Mouse (Mus musculus) forebrain, embryonic 11.5 days (tissue): ENCODE measurements around the gene Mtor. TPM values are rescaled to one million over a fixed set of nuclear protein-coding genes. Genes with fewer than 3 reads are reported as not detected.

Source experiments
- ATAC-seq: fragments of 200-750 bp; cut with Nextera tagmentation; replicated peaks from 2 replicates; pipeline ENCODE4 v1.8.0; 2017; ENCODE audit warnings: moderate TSS enrichment; ENCODE audit not compliant: low FRiP score
- DNase-seq: peaks from one replicate; pipeline ENCODE4 v3.0.0-alpha.2; 2017; ENCODE audit warnings: low spot score
- H3K27ac ChIP-seq: fragments of 300-500 bp; sonication (generic); 2 replicates; pipeline ENCODE4 v1.5.1; 2014; ENCODE audit warnings: low read depth, low read length
- H3K27me3 ChIP-seq: fragments of 300-500 bp; sonication (generic); 2 replicates; pipeline ENCODE4 v1.6.1; 2014; ENCODE audit warnings: mild to moderate bottlenecking, low read length, mixed read lengths; ENCODE audit not compliant: control insufficient read depth, insufficient read depth
- H3K36me3 ChIP-seq: fragments of 300-500 bp; sonication (generic); 2 replicates; pipeline ENCODE4 v1.6.1; 2014; ENCODE audit warnings: mild to moderate bottlenecking, low read length, moderate library complexity, mixed read lengths; ENCODE audit not compliant: control insufficient read depth, insufficient read depth
- H3K4me1 ChIP-seq: fragments of 300-500 bp; sonication (generic); replicated peaks from 2 replicates; pipeline ENCODE4 v1.6.1; 2014; ENCODE audit warnings: low read length, mixed read lengths; ENCODE audit not compliant: control insufficient read depth, insufficient read depth
- H3K4me2 ChIP-seq: fragments of 300-500 bp; sonication (generic); 2 replicates; pipeline ENCODE4 v1.6.1; 2014; ENCODE audit warnings: low read depth, mild to moderate bottlenecking, low read length, moderate library complexity, mixed read lengths; ENCODE audit not compliant: severe bottlenecking
- H3K4me3 ChIP-seq: fragments of 300-500 bp; sonication (generic); 2 replicates; pipeline ENCODE4 v1.5.1; 2014; ENCODE audit warnings: low read depth, low read length
- H3K9ac ChIP-seq: fragments of 300-500 bp; sonication (generic); 2 replicates; pipeline ENCODE4 v1.6.1; 2014; ENCODE audit warnings: low read length
- H3K9me3 ChIP-seq: fragments of 300-500 bp; sonication (generic); 2 replicates; pipeline ENCODE4 v1.6.1; 2016; ENCODE audit warnings: low read length, mixed read lengths; ENCODE audit not compliant: control insufficient read depth
- WGBS: fragments of 180-500 bp; shearing (Covaris S2); extraction: QIAGEN DNeasy Blood & Tissue Kit; methylation state at CpG from one replicate; pipeline ENCODE4 v1.1.7; 2014; 5-methylcytosine and 5-hydroxymethylcytosine counted together
- polyA plus RNA-seq: library from polyadenylated mRNA; unstranded; fragments of >200 nt; fragmentation: Nextera tagmentation; extraction: Ambion mirVana; gene quantifications from 2 replicates; pipeline ENCODE4 v1.2.1, GENCODE M21; 2014

Gene Mtor
- polyA plus RNA-seq, 1 experiment from 2014 or later, result 37.6 TPM

GRCm38 (mm10) chr4:148508084-148508849, 59.9 kb downstream of the Mtor start:
- Histone ChIP-seq H3K4me3 (no peak overlapping the region), H3K4me2 (no peak overlapping the region), H3K9ac (no peak overlapping the region), H3K9me3 (no peaks in the 10 kb centered on the region), H3K27me3 (no peaks in the 10 kb centered on the region), H3K36me3 (peaks cover 4% of the 10 kb centered on the region), H3K4me1 (no peaks in the 10 kb centered on the region), H3K27ac (no peak overlapping the region)
- WGBS, result 96% methylated on average over 14 of the region's 14 CpGs
- no peak for DNase-seq
- ATAC-seq, result no peak

DNA sequence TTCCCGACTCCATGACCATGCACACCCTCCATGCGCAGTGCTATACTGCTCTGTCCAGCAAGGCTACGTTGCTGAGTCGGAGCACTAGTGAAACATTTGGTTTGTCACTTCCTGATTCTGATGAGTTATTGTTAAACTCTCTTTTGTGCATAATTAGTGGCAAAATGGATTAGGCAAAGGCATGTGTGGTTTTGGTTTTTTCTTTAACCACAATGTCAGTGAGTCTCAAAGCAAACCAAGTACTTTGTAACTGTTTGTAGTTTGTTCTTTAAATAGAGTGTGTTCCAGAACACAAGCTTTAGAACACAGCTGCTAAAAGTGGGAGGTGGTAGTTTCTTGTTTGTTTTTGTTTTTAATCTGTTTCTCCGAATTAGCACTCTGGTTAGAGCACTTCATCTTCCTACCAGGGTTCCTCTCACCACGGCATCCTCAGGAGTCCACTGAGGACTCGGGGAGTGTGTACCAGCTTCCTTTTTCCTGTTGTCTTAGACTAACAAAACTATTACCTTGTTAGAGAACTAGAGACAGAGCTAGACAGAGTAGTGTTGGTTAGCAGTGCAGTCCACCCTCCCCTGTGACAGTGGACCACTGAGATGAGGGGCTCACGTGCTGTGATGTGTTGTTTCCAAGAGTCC, 61.2 kb downstream of the Mtor start:
- no peaks in the 10 kb centered on the region for H3K9me3 ChIP-seq
- no peak overlapping the region for H3K27ac ChIP-seq
- H3K36me3 ChIP-seq, result peaks cover 4% of the 10 kb centered on the region
- H3K4me2 ChIP-seq, result no peak overlapping the region
- H3K4me1 ChIP-seq, result no peaks in the 10 kb centered on the region
- no peak for ATAC-seq
- no peak overlapping the region for H3K4me3 ChIP-seq
- no peaks in the 10 kb centered on the region for H3K27me3 ChIP-seq
- no peak overlapping the region for H3K9ac ChIP-seq
- no peak for DNase-seq
- WGBS, result 90% methylated on average over 8 of the region's 8 CpGs

DNA sequence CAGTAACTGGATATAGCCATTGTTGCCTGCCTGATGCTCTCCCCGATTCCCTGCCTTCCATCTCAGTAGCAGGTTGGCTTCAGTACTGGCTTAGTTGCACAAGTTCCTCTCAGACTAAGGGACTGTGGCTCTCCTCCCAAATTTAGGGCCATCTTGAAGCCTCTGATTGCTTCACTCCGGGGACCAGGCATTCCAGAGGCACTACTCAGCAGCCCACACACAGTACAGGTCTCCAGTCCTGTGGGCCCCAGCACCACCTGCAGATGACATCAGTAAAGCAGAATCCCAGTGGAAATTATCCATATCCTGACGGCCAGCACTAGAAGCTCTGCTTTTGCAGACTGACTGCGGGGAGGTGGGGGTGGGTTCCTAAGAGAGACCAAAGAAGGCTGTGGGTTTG, 62.3 kb downstream of the Mtor start:
- peaks cover 4% of the 10 kb centered on the region for H3K36me3 ChIP-seq
- no peak overlapping the region for H3K4me3 ChIP-seq
- no peaks in the 10 kb centered on the region for H3K9me3 ChIP-seq
- no peak overlapping the region for H3K9ac ChIP-seq
- H3K27ac ChIP-seq, result no peak overlapping the region
- DNase-seq (no peak), ATAC-seq (no peak)
- no peak overlapping the region for H3K4me2 ChIP-seq
- WGBS, result 91% methylated on average over 4 of the region's 4 CpGs
- no peaks in the 10 kb centered on the region for H3K27me3 ChIP-seq
- no peaks in the 10 kb centered on the region for H3K4me1 ChIP-seq

- DNase-seq (no peak), ATAC-seq (no peak)
- no peak overlapping the region for H3K4me2 ChIP-seq
- 94% methylated on average over 4 of the region's 4 CpGs for WGBS
- H3K9me3 ChIP-seq, result no peaks in the 10 kb centered on the region
- H3K4me1 ChIP-seq, result no peaks in the 10 kb centered on the region
- no peak overlapping the region for H3K4me3 ChIP-seq
- peaks cover 6% of the 10 kb centered on the region for H3K36me3 ChIP-seq
- no peak overlapping the region for H3K9ac ChIP-seq
- no peak overlapping the region for H3K27ac ChIP-seq
- H3K27me3 ChIP-seq, result no peaks in the 10 kb centered on the region
Measured at GRCm38 (mm10) chr4:148511334-148511733, 62.9 kb downstream of the Mtor start.

DNA sequence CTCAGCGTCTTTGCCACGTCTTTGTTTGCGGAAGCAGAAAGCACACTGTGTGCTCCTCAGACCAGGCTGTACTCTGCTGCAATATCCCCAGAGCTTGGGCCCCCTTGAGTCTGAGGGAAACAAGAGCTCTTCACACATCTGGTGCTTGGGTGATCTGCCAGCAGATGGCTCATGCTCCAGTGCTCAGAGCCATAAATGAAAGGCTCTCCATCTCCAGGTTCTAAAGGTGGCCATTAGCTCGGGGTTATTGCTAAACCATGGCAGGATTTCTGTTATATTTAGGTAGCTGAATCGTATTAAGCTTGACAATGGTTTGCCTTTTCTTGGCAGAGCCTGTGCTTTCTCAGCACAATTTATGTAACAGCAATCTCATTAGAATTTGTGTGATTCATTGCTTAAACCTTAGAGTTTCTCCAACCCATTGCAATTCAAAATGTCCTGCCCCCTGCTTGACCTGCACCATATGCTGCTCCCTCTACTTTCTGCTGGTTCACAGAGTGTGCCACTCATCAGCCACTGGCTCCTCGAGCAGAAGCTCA, 64.7 kb downstream of the Mtor start:
- H3K4me3 ChIP-seq, result no peak overlapping the region
- H3K4me1 ChIP-seq, result 0 out of 2 replicates have a peak, but pooled peaks cover 2% of the 10 kb centered on the region
- WGBS, result 87% methylated on average over 6 of the region's 6 CpGs
- DNase-seq (no peak), ATAC-seq (no peak)
- H3K9me3 ChIP-seq, result no peaks in the 10 kb centered on the region
- no peak overlapping the region for H3K4me2 ChIP-seq
- H3K9ac ChIP-seq, result no peak overlapping the region
- no peaks in the 10 kb centered on the region for H3K27me3 ChIP-seq
- no peak overlapping the region for H3K27ac ChIP-seq
- peaks cover 6% of the 10 kb centered on the region for H3K36me3 ChIP-seq

- WGBS, result 90% methylated on average over 2 of the region's 2 CpGs
- no peaks in the 10 kb centered on the region for H3K27me3 ChIP-seq
- ATAC-seq (no peak), DNase-seq (no peak)
- H3K4me3 ChIP-seq, result no peak overlapping the region
- H3K9me3 ChIP-seq, result no peaks in the 10 kb centered on the region
- no peak overlapping the region for H3K27ac ChIP-seq
- H3K36me3 ChIP-seq, result peaks cover 2% of the 10 kb centered on the region
- no peak overlapping the region for H3K9ac ChIP-seq
- no peak overlapping the region for H3K4me2 ChIP-seq
- H3K4me1 ChIP-seq, result 0 out of 2 replicates have a peak, but pooled peaks cover 3% of the 10 kb centered on the region
Measured at GRCm38 (mm10) chr4:148515313-148515712, 66.9 kb downstream of the Mtor start.

- DNase-seq (no peak), ATAC-seq (no peak)
- Histone ChIP-seq H3K36me3 (peaks cover 2% of the 10 kb centered on the region), H3K4me3 (no peak overlapping the region), H3K4me2 (no peak overlapping the region), H3K9me3 (no peaks in the 10 kb centered on the region), H3K4me1 (0 out of 2 replicates have a peak, but pooled peaks cover 3% of the 10 kb centered on the region), H3K27ac (no peak overlapping the region; the same call in 1 of the 2 replicates), H3K9ac (no peak overlapping the region), H3K27me3 (no peaks in the 10 kb centered on the region)
- 38% methylated on average over 4 of the region's 4 CpGs for WGBS
Measured at GRCm38 (mm10) chr4:148517809-148518208, 69.4 kb downstream of the Mtor start.

- 14% methylated on average over 5 of the region's 5 CpGs for WGBS
- Histone ChIP-seq H3K27me3 (no peaks in the 10 kb centered on the region), H3K9me3 (no peaks in the 10 kb centered on the region), H3K36me3 (peaks cover 2% of the 10 kb centered on the region), H3K27ac (peak overlapping the region; percentile 31; the same call in 1 of the 2 replicates), H3K4me1 (0 out of 2 replicates have a peak, but pooled peaks cover 3% of the 10 kb centered on the region), H3K4me2 (no peak overlapping the region), H3K9ac (no peak overlapping the region), H3K4me3 (no peak overlapping the region)
- DNase-seq (no peak), ATAC-seq (peak; percentile 76)
Measured at GRCm38 (mm10) chr4:148518235-148518795, 69.9 kb downstream of the Mtor start.
